Mouse (Mus musculus) intestine, embryonic 16.5 days (tissue): ENCODE results near the gene Copz1. TPM values are rescaled to one million over a fixed set of nuclear protein-coding genes. Genes with fewer than 3 reads are reported as not detected.

Source experiments
- ATAC-seq: fragments of 200-750 bp; cut with Nextera tagmentation; 2 replicates; pipeline ENCODE4 v1.8.0; 2017; ENCODE audit warnings: moderate TSS enrichment, moderate library complexity
- H3K27ac ChIP-seq: fragments of 300-500 bp; sonication (generic); 2 replicates; pipeline ENCODE4 v1.5.1; 2014; ENCODE audit warnings: mild to moderate bottlenecking, low read length
- H3K27me3 ChIP-seq: fragments of 300-500 bp; sonication (generic); replicated peaks from 2 replicates; pipeline ENCODE4 v1.6.1; 2014; ENCODE audit warnings: low read length, control low read depth, mixed read lengths; ENCODE audit not compliant: control insufficient read depth, insufficient read depth
- H3K36me3 ChIP-seq: fragments of 300-500 bp; sonication (generic); 2 replicates; pipeline ENCODE4 v1.6.1; 2014; ENCODE audit warnings: low read length, control low read depth; ENCODE audit not compliant: control insufficient read depth, insufficient read depth
- H3K4me1 ChIP-seq: fragments of 300-500 bp; sonication (generic); 2 replicates; pipeline ENCODE4 v1.6.1; 2014; ENCODE audit warnings: low read length, control low read depth, mixed read lengths; ENCODE audit not compliant: control insufficient read depth, insufficient read depth
- H3K4me2 ChIP-seq: fragments of 300-500 bp; sonication (generic); 2 replicates; pipeline ENCODE4 v1.6.1; 2014; ENCODE audit warnings: low read depth, low read length, control low read depth
- H3K4me3 ChIP-seq: fragments of 300-500 bp; sonication (generic); 2 replicates; pipeline ENCODE4 v1.5.1; 2014; ENCODE audit warnings: mild to moderate bottlenecking, low read length
- H3K9ac ChIP-seq: fragments of 300-500 bp; sonication (generic); 2 replicates; pipeline ENCODE4 v1.6.1; 2014; ENCODE audit warnings: low read depth, low read length
- H3K9me3 ChIP-seq: fragments of 300-500 bp; sonication (generic); 2 replicates; pipeline ENCODE4 v1.6.1; 2016; ENCODE audit warnings: low read length, control low read depth; ENCODE audit not compliant: control insufficient read depth
- WGBS: fragments of 180-500 bp; shearing (Covaris S2); extraction: QIAGEN DNeasy Blood & Tissue Kit; methylation state at CpG from one replicate; pipeline ENCODE4 v1.1.7; 2014; 5-methylcytosine and 5-hydroxymethylcytosine counted together
- polyA plus RNA-seq: library from polyadenylated mRNA; unstranded; fragments of >200 nt; fragmentation: Nextera tagmentation; extraction: Ambion mirVana; gene quantifications from 2 replicates; pipeline ENCODE4 v1.2.1, GENCODE M21; 2015

Copz1 gene
- polyA plus RNA-seq, 1 experiment from 2014 or later: 297 TPM

DNA sequence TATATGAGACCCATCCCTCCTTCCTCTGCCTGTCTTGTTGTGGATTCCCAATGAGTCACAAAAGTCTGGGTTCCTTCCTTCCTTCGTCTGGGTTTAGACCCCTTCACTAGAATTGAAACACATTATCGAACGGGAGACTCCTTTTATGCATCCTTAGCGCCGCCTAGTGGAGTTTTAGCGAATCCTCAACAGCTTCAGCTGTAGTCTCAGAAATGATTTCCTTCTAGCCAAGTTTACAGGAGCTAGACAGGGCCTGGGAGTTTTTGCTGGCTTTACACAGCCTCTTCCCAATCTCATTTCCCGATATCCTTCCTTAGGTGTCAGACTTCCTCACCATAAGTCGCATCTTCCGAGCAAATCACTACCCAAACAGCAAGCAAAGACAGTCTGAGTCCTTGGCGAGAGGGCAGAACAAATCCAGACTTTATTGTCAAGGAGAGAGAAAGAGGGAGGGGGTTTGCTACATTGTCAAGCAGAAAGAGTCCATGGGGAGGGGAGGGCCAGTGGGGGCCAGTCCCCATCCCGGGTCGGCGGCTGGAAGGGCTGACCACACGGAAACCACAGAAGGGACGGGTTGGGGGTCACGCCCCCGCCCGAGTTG is 41.1 kb downstream of the Copz1 start:
- ATAC-seq: no peak
- H3K9me3 ChIP-seq: no peaks in the 10 kb centered on the region
- H3K36me3 ChIP-seq: no peaks in the 10 kb centered on the region
- H3K4me1 ChIP-seq: peaks cover 28% of the 10 kb centered on the region
- no peak overlapping the region for H3K9ac ChIP-seq
- 15% methylated on average over 18 of the region's 18 CpGs for WGBS
- no peak overlapping the region for H3K4me3 ChIP-seq
- H3K27ac ChIP-seq: no peak overlapping the region
- H3K27me3 ChIP-seq: 0 out of 2 replicates have a peak, but pooled peaks cover 3% of the 10 kb centered on the region
- peak overlapping the region; percentile 63; the same call in 1 of the 2 replicates for H3K4me2 ChIP-seq

DNA sequence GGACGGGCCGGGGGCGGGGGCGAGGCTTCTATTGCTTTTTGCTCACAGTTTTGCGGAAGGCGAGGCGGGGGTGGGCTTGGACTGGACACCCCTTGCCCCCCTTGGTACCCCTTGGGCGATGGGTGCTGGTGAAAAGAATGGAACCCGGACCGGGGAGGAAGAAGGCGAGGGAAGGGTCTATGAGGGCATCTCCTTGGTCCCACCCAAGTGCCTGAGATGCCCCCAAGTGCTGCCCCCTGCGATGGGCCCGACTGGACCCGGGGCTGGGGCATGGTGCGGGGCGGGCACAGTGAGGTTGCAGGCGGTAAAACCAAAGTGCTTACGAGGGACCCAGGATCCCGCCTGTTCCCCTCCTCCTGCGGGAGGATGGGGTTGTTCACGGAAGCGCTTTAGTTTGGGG is 41.7 kb downstream of the Copz1 start:
- Histone ChIP-seq H3K27ac (no peak overlapping the region), H3K36me3 (no peaks in the 10 kb centered on the region), H3K9ac (peak overlapping the region; percentile 61), H3K9me3 (no peaks in the 10 kb centered on the region), H3K4me2 (peak overlapping the region; percentile 63), H3K4me1 (peaks cover 22% of the 10 kb centered on the region), H3K27me3 (0 out of 2 replicates have a peak, but pooled peaks cover 3% of the 10 kb centered on the region), H3K4me3 (no peak overlapping the region)
- ATAC-seq: no peak
- 51% methylated on average over 21 of the region's 22 CpGs for WGBS

DNA sequence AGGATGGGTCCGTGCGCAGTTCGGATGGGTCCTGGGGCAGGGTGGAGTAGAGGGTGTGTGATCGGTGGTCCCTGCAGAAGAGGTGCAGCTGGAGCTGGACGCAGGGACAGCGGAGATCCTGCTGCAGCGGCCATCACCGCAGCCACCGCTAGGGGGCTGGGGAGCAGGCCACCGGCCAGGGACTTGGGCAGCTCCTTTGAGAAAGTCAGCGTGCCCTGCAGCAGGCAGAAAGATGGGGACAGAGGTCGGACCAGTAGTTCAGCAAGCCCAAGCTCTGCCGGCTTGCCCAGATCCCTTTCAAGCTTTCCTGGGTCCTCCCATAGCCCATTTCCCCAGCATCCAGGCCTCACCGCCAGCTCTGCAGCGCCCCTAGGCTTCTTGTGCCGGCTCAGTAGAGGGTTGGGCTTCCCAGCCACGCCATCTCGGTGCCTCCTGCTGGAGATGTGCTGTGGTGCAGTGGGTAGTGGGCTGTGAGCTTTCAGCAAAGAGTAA is 42.5 kb downstream of the Copz1 start:
- peaks cover 22% of the 10 kb centered on the region for H3K4me1 ChIP-seq
- no peak overlapping the region for H3K27ac ChIP-seq
- H3K36me3 ChIP-seq: no peaks in the 10 kb centered on the region
- H3K9ac ChIP-seq: peak overlapping the region; percentile 61
- H3K27me3 ChIP-seq: 0 out of 2 replicates have a peak, but pooled peaks cover 3% of the 10 kb centered on the region
- WGBS: 4% methylated on average over 18 of the region's 18 CpGs
- H3K4me3 ChIP-seq: peak overlapping the region; percentile 39
- no peaks in the 10 kb centered on the region for H3K9me3 ChIP-seq
- H3K4me2 ChIP-seq: peak overlapping the region; percentile 63
- peak; percentile 80 for ATAC-seq

DNA sequence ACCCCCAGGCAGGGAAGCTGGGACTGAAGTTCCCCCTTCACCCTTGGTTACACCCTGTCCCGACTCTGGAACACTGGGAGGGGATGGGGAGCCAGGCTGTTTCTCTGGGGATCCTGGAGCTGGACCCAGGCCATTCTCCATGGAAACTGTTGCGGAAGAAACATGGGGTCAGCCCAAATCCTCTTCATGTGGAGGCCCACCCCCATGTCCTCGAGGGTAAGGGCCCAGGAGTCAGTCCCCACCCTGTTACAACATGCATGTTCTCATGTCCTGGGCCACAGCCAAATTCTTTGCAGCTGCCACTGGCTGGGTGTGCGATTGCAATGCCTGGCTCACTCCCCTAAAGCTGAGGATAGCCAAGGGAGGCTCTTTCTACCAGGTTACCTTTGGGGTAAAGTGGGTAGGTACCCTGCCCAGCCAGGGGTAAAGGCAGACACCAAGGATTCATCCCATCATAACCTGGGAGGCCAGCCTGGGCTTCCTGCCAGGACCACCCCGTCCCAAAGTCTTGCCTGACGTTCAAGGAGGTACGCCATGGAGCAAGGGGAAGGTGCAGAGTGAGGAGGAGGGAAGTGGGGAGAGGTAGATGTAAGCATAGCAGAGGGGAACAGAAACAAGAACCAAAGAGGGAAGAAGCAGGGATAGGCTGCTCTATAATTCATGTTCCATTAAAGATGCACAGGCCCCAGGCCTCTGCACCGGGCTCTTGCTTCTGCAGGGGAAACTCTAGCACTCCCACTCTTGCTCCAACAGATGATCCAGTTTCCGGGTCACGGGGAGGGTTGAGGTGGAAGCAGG is 43.7 kb downstream of the Copz1 start:
- H3K27me3 ChIP-seq: 0 out of 2 replicates have a peak, but pooled peaks cover 3% of the 10 kb centered on the region
- H3K27ac ChIP-seq: no peak overlapping the region
- H3K9me3 ChIP-seq: no peaks in the 10 kb centered on the region
- no peak overlapping the region for H3K9ac ChIP-seq
- no peaks in the 10 kb centered on the region for H3K36me3 ChIP-seq
- H3K4me3 ChIP-seq: no peak overlapping the region
- WGBS: 75% methylated on average over 10 of the region's 10 CpGs
- ATAC-seq: no peak
- no peak overlapping the region for H3K4me2 ChIP-seq
- peaks cover 22% of the 10 kb centered on the region for H3K4me1 ChIP-seq

DNA sequence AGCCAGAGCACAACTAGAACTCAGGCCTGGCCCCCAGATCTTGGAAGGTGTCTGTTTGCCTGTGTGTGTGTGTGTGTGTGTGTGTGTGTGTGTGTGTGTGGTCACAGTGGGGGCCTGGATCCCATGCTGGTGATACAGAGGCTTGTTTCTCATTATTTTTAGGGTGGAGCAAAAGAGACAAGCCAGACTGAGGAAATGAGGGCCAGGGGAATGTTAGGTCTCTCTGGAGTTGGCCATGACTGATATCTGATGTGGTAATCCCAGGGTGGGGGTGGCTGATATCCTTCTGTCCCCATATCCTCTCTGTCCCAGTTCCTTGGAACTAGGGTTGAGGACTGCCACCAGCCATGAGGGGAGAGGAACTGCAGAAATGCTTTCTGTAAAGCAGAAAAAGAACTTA is 44.6 kb downstream of the Copz1 start:
- Histone ChIP-seq H3K9me3 (no peaks in the 10 kb centered on the region), H3K4me3 (no peak overlapping the region), H3K4me2 (no peak overlapping the region), H3K27ac (no peak overlapping the region), H3K4me1 (peaks cover 22% of the 10 kb centered on the region), H3K9ac (no peak overlapping the region), H3K27me3 (0 out of 2 replicates have a peak, but pooled peaks cover 3% of the 10 kb centered on the region), H3K36me3 (no peaks in the 10 kb centered on the region)
- ATAC-seq: no peak

DNA sequence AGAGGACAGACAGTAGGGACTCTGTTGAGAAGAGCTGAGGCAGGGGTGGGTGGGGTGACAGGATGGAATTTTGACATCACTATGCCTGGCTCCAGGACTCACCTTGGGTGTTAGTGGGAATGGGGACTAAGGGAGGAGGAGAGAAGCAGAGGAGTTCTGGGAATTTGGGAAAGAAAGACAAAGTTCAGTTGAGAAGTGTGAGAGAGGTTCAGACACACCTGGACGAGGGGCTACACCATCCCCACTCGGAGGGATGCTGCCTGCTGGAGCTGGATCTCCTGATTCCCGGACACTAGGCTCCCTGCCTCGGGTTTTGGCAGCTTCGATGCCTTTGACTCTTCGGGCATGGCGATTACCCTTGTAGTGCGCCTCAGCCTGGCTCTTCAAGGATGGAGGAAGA is 45.2 kb downstream of the Copz1 start:
- WGBS: 94% methylated on average over 8 of the region's 8 CpGs
- H3K9ac ChIP-seq: peak overlapping the region; percentile 39; the same call in 1 of the 2 replicates
- no peak overlapping the region for H3K27ac ChIP-seq
- H3K4me3 ChIP-seq: no peak overlapping the region
- ATAC-seq: no peak
- 0 out of 2 replicates have a peak, but pooled peaks cover 3% of the 10 kb centered on the region for H3K27me3 ChIP-seq
- H3K4me1 ChIP-seq: peaks cover 26% of the 10 kb centered on the region
- H3K4me2 ChIP-seq: no peak overlapping the region
- no peaks in the 10 kb centered on the region for H3K36me3 ChIP-seq
- H3K9me3 ChIP-seq: no peaks in the 10 kb centered on the region

DNA sequence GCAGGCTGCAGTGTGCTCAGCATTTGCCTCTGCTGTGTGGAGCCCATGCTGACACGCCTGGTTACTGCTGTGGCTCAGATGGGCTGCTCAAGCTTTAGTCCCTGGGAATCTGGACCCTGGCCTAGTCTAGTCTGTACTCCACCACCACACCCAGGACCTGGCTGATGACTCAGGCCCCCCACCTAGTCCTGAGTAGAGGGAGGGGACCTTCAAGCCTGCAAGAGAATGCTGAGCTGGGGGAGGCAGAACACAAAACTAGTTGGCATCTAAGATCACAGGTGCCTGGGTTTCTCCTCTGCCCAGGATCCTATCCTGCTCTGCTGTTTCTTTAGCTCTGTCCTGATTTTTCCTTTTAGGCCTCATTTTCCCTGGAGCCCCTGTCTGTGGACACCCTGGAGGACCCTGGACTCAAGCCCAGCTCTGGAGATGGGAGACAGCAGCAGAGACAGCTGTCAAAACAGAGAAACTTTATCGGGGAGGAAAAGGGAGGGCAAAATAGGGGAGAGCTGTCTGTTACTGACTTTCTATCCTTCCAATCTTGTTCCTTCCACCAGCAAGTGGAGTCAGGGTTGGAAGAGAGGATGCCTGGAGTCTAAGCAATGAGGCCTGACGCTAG is 45.8 kb downstream of the Copz1 start:
- Histone ChIP-seq H3K27ac (no peak overlapping the region), H3K4me2 (no peak overlapping the region), H3K9me3 (no peaks in the 10 kb centered on the region), H3K4me3 (no peak overlapping the region), H3K4me1 (peaks cover 29% of the 10 kb centered on the region), H3K36me3 (no peaks in the 10 kb centered on the region), H3K9ac (peak overlapping the region; percentile 39), H3K27me3 (0 out of 2 replicates have a peak, but pooled peaks cover 3% of the 10 kb centered on the region)
- no peak for ATAC-seq
- 63% methylated on average over 3 of the region's 3 CpGs for WGBS

DNA sequence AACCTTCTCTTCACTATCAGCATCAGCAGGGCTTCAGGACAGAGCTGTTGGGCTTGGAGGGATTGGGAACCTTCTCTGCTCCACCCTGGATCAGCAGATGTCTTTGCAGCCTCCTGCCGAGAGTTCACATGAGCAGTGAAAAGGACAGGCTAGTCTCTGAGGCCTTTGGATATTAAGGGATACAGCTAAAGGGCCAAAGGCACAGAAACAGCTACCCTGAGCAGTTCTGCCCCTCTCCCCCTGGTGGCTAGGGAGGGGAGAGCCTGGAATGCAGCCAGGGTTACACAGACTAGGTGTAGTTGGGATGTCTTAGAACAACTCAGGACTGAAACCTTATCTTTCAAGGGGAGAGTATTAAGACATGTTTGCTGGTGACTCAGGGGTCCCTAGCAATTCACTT is 48.6 kb downstream of the Copz1 start:
- Histone ChIP-seq H3K9me3 (no peaks in the 10 kb centered on the region), H3K9ac (no peak overlapping the region), H3K27ac (no peak overlapping the region), H3K4me1 (peaks cover 21% of the 10 kb centered on the region), H3K36me3 (no peaks in the 10 kb centered on the region), H3K27me3 (no peaks in the 10 kb centered on the region), H3K4me3 (no peak overlapping the region), H3K4me2 (no peak overlapping the region)
- no peak for ATAC-seq
- WGBS: 70% methylated on average over 1 of the region's 1 CpGs

DNA sequence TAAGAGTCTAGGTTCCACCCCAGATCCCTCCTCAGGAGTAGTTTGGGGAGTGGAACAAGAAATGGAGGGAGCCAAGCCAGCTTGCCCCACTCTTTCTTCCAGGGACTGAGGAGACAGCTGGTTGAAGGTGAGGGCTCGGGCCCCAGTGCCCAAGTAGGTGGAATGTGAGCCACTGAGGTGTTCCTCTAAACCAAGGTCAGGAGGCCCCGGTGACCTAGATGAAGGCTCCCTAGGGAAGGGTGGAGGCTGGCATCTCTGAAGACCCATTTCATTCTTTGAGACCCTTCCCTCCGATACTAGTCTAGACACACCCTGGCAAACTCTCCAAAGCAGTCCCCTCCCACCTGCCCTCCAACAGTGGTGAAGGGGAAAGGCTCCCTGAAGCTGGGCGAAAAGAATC is 49.9 kb downstream of the Copz1 start:
- no peak for ATAC-seq
- H3K27me3 ChIP-seq: no peaks in the 10 kb centered on the region
- H3K9ac ChIP-seq: peak overlapping the region; percentile 78
- WGBS: 42% methylated on average over 4 of the region's 4 CpGs
- H3K4me2 ChIP-seq: peak overlapping the region; percentile 85
- peak overlapping the region; percentile 69 for H3K4me3 ChIP-seq
- no peak overlapping the region for H3K27ac ChIP-seq
- H3K4me1 ChIP-seq: peaks cover 21% of the 10 kb centered on the region
- no peaks in the 10 kb centered on the region for H3K36me3 ChIP-seq
- H3K9me3 ChIP-seq: no peaks in the 10 kb centered on the region
